Mouse (Mus musculus): ENCODE measurements around the gene Scamp2. TPM values are rescaled to one million over a fixed set of nuclear protein-coding genes. Genes with fewer than 3 reads are reported as not detected.

Gene Scamp2
- polyA plus RNA-seq, 1 experiment from 2014 or later, result 24.9 TPM

DNA sequence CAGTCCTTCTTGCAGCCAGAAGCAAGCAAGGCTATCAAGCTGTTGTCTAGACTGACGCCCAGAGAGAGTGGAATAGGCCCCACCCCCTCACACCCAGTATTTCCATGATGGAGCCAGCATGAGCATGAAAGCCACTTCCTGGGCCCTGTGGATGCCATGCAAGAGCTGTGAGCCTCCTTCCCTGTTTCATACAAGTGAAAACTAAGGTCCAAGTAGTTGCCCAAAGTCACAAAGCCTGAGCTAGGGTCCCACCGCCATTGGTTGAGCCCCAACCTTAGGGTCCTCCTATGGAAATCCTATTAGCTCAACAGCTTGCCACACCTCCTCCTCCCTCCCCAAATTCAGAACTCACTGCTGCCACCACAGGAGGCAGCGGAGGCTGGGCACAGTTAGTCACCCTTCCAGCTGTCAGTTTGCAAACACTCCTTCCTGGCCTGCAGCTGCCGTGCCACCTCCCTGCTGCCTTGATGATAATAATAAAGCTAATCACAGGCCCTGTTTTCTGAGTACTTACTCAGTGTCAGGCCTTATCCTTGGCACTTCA is 72.8 kb downstream of the Scamp2 start:
- Histone ChIP-seq H3K9ac (no peak overlapping the region), H3K4me1 (replicated peaks) (peaks cover 62% of the 10 kb centered on the region), H3K4me3 (replicated peaks) (no peak overlapping the region), H3K9me3 (replicated peaks) (no peaks in the 10 kb centered on the region), H3K4me2 (no peak overlapping the region), H3K36me3 (replicated peaks) (peaks cover 56% of the 10 kb centered on the region), H3K27me3 (no peaks in the 10 kb centered on the region), H3K27ac (replicated peaks) (no peak overlapping the region; the same call in 1 of the 2 replicates)
- no peak for ATAC-seq (ENCODE audit: insufficient read depth)
- WGBS (ENCODE audit: insufficient replicate concordance), result 30% methylated on average over 4 of the region's 4 CpGs

DNA sequence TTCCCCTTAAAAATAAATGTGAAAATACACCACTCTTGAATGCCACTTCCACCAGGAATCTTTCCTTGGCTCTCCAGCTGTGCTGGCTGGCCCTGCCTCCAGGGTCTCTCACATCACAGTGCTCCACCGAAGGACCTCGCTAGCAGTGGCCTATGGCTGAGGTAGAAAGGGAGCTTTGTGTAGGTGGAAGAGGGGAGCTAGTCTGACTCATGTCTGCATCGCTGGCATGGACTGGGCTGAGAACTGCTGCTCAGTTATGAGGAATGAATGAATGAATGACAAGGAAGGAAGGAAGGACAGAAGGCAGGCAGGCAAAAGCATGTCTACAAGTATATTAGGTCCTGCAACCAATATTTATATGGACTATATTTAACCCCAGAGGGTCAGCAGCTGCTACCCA is 76.5 kb downstream of the Scamp2 start:
- no peak overlapping the region for H3K4me3 ChIP-seq (replicated peaks)
- 53% methylated on average over 3 of the region's 3 CpGs for WGBS (ENCODE audit: insufficient replicate concordance)
- H3K36me3 ChIP-seq (replicated peaks), result peaks cover 29% of the 10 kb centered on the region
- no peak overlapping the region for H3K4me2 ChIP-seq
- H3K4me1 ChIP-seq (replicated peaks), result peaks cover 91% of the 10 kb centered on the region
- no peak for ATAC-seq (ENCODE audit: insufficient read depth)
- H3K27me3 ChIP-seq, result no peaks in the 10 kb centered on the region
- H3K9ac ChIP-seq, result 0 out of 2 replicates have a peak overlapping the region, but pooled peaks have one; percentile 21
- H3K27ac ChIP-seq (replicated peaks), result peak overlapping the region; percentile 96
- no peaks in the 10 kb centered on the region for H3K9me3 ChIP-seq (replicated peaks)

DNA sequence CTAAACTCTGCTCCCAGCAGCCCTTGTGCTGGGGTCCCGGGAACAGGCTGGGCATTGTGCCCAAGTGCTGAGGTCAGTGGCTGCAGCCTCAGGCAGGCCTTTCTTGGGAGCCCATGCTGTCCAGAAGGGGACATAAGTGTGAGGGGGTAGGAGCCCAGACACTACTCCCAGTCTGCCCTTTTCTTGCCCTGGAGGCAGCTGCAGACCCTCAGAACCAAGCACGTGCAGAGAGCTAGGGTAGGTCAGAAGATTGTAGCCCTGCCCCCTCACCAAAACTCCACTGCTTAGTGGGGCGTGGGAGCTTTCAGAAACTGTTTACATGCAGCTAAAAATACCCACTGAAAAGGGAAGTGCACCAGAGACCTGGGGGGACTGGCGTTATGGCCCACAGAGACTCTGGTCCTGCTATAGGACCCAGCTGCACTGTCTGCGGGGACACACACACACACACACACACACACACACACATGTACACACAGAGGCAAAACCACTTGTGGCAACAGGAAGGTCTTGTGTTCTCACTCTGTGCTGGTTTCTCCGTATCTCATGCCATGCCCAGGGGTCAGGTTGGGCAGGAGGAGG is 77.1 kb downstream of the Scamp2 start:
- Histone ChIP-seq H3K36me3 (replicated peaks) (peaks cover 28% of the 10 kb centered on the region), H3K4me2 (peak overlapping the region; percentile 71), H3K9ac (peak overlapping the region; percentile 21; the same call in 1 of the 2 replicates), H3K4me3 (replicated peaks) (no peak overlapping the region), H3K27ac (replicated peaks) (peak overlapping the region; percentile 96), H3K4me1 (replicated peaks) (peaks cover 93% of the 10 kb centered on the region), H3K9me3 (replicated peaks) (no peaks in the 10 kb centered on the region), H3K27me3 (no peaks in the 10 kb centered on the region)
- no peak for ATAC-seq (ENCODE audit: insufficient read depth)
- 10% methylated on average over 6 of the region's 6 CpGs for WGBS (ENCODE audit: insufficient replicate concordance)

Other genes with a start within 250 kb of the Scamp2 start
- gene Ppcdc, start 120.8 kb upstream of the Scamp2 start, polyA plus RNA-seq (2015; fragmentation: Nextera tagmentation; extraction: Ambion mirVana), result 8.9 and 10.5 TPM in 2 replicates
- 7.7 and 8.1 TPM in 2 replicates for gene Scamp5, start 92.9 kb upstream of the Scamp2 start, polyA plus RNA-seq (2015; fragmentation: Nextera tagmentation; extraction: Ambion mirVana)
- 0.39 and 0.64 TPM in 2 replicates for gene Rpp25, start 56.9 kb upstream of the Scamp2 start, polyA plus RNA-seq (2015; fragmentation: Nextera tagmentation; extraction: Ambion mirVana)
- 249 and 287 TPM in 2 replicates for gene Cox5a, start 39.7 kb upstream of the Scamp2 start, polyA plus RNA-seq (2015; fragmentation: Nextera tagmentation; extraction: Ambion mirVana)
- gene Fam219b, start 23.4 kb upstream of the Scamp2 start, polyA plus RNA-seq (2015; fragmentation: Nextera tagmentation; extraction: Ambion mirVana), result 6.1 and 6.5 TPM in 2 replicates
- 11.9 and 12.5 TPM in 2 replicates for gene Mpi, start 8.2 kb upstream of the Scamp2 start, polyA plus RNA-seq (2015; fragmentation: Nextera tagmentation; extraction: Ambion mirVana)
- gene Ulk3, start 28.5 kb downstream of the Scamp2 start, polyA plus RNA-seq (2015; fragmentation: Nextera tagmentation; extraction: Ambion mirVana), result 3.5 and 4.4 TPM in 2 replicates
- gene Cplx3, start 45.3 kb downstream of the Scamp2 start, polyA plus RNA-seq (2015; fragmentation: Nextera tagmentation; extraction: Ambion mirVana), result not detected in 2 replicates
- not detected in 2 replicates for gene Lman1l, start 59.8 kb downstream of the Scamp2 start, polyA plus RNA-seq (2015; fragmentation: Nextera tagmentation; extraction: Ambion mirVana)
- gene Csk, start 92.7 kb downstream of the Scamp2 start, polyA plus RNA-seq (2015; fragmentation: Nextera tagmentation; extraction: Ambion mirVana), result 15.4 and 15.9 TPM in 2 replicates
- 0.14 and 0.15 TPM in 2 replicates for gene Cyp1a2, start 122.8 kb downstream of the Scamp2 start, polyA plus RNA-seq (2015; fragmentation: Nextera tagmentation; extraction: Ambion mirVana)
- 0.13 and 0.16 TPM in 2 replicates for gene Cyp1a1, start 127.0 kb downstream of the Scamp2 start, polyA plus RNA-seq (2015; fragmentation: Nextera tagmentation; extraction: Ambion mirVana)
- 13.8 and 16.2 TPM in 2 replicates for gene Edc3, start 147.6 kb downstream of the Scamp2 start, polyA plus RNA-seq (2015; fragmentation: Nextera tagmentation; extraction: Ambion mirVana)
- gene Clk3, start 204.9 kb downstream of the Scamp2 start, polyA plus RNA-seq (2015; fragmentation: Nextera tagmentation; extraction: Ambion mirVana), result 105 and 129 TPM in 2 replicates